Mouse (Mus musculus) cerebellum, adult 11-12 months (tissue): ENCODE data around the gene Rbm41.
A peak's percentile ranks its signal among the peaks of the same experiment; 100 is the strongest.

ENCODE experiments used
- DNase-seq: peaks from one replicate; pipeline ENCODE4 v3.0.0; 2022

Gene Rbm41

GRCm38 (mm10) chrX:139997740-139998690, at the start of gene Rbm41:
Gene Rbm41 (minus strand): TSS chrX:139998595.
- peak; percentile 29 for DNase-seq

- no peak for DNase-seq
Measured at GRCm38 (mm10) chrX:139998691-139999065, 283 bp upstream of the Rbm41 start.

DNA sequence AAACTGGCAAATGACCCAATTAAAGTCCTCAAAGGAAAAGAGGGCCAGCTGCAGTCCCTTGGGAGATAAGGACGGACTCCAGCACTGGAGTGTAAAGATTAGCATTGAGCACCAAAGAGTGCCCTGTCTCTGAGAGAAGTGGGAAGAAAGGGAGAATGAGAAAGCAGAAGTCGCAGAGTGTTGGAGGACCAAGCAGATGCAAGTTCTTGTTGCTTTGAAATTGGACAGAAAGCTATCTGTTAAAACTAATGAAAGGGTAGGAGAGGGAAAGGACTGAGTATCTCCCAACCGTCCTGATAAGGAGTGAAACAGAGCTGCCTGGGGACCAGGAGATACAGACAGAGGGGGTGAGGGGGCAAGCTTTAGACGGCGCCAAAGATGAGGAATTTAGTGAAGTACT, 16.3 kb downstream of the Rbm41 start:
- no peak for DNase-seq

DNA sequence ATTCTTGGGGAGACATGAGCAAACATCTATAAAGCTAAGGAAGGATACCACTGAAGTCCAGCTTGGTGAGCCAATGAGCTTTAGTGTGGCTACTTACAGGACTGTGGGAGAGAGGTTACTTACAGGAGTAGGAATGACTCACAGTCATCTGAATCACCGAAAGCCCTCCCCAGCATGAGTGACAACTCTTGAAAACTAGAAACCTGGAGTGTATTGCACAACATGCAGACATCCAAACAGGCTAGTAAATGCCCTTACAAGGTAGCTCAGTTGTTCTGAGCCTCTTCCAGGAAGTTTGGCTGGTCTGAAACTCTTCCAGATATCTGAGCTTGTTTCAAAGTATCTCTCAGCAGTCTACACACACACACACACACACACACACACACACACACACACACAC, 64.9 kb downstream of the Rbm41 start:
- DNase-seq, result no peak

- no peak for DNase-seq
Measured at GRCm38 (mm10) chrX:139932472-139932871, 65.9 kb downstream of the Rbm41 start.

DNA sequence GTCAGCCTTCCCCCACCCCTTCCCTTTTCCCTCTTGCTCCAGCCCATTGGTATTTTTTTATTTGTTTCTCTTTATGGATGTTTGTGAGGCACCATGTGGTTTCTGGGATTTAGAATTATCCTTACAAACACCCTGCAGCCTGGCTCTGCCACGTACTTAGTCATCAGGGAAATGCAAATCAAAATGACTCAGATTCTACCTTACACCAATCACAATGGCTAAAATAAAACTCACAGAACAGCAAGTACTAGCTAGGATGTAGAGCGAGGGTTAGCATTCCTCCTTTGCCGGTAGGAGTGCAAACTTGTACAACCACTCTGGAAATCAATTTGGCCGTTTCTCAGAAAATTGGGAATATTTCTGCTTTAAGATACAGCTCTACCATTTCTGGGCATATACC, 77.8 kb downstream of the Rbm41 start:
- no peak for DNase-seq

DNA sequence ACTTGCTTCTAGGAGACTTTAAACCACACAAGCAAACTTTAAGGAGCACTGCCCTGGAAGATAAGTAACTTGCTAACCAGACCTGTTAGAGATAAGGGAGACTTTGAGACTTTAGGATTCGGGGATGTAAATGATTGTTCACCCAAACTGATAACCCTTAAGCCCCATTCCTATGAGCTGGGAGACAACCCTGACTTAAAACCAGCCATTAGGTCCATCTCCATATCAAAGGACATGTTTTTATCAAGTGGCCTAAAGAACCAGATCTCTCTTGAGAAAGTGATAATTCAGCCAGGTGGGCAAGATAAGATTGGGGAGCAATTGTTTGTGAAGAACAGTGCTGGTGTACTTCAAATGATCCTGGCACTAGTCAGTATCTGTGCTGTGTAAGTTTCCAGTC, 107.0 kb downstream of the Rbm41 start:
- DNase-seq, result no peak

GRCm38 (mm10) chrX:139883221-139883620, 115.2 kb downstream of the Rbm41 start:
- DNase-seq, result no peak

DNA sequence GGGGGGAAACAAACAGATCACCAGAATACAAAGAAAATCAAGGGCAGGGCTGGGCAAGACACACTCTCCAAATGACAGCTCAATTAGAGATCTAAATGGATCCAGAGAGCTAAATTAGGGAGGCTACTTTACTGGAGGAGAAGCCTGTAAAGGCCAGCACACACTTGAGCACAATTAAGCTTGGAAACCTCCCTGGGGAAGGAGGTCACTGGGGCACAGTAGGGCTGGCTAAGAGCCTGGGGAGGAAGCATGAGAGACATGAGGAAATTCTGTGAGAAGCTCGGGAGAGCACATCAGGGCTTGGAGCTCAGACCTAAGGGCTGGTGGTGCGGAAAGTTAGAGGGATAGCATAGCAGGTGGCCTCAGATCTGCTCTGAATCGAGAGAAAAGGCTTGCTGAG, 120.5 kb downstream of the Rbm41 start:
- DNase-seq, result no peak

GRCm38 (mm10) chrX:139877105-139877504, 121.3 kb downstream of the Rbm41 start:
- no peak for DNase-seq

GRCm38 (mm10) chrX:139870938-139871791, 127.2 kb downstream of the Rbm41 start, which contains the start of gene Morc4:
Gene Morc4 (minus strand): TSS chrX:139871677.
- DNase-seq, result peak; percentile 65

- peak; percentile 2 for DNase-seq
Measured at GRCm38 (mm10) chrX:139870300-139870711, 128.1 kb downstream of the Rbm41 start.

DNA sequence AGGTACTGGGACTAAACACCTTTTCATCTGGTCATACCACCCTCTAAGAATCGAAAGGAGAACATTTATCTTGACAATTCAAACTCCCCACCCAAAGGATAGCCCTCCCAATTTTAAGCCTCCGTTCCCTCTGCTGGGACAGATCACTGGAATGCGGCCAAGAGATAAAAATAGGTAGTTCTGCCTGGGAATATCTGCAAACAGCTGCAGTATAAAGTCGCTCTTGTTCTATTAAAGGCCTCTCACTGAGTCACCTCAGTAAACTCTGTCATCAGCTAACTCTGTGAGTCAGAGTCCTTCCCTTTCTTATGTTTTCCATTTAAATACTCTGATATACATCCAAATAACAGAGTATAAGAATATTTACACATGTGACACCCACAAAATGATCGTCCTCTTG, 139.0 kb downstream of the Rbm41 start:
- no peak for DNase-seq

GRCm38 (mm10) chrX:139854795-139855194, 143.6 kb downstream of the Rbm41 start:
- no peak for DNase-seq

- DNase-seq, result no peak
Measured at GRCm38 (mm10) chrX:139841091-139841490, 157.3 kb downstream of the Rbm41 start.
